Mouse (Mus musculus) mesoderm, embryonic 11.5 days (tissue): ENCODE results near the gene Pltp.
A peak's percentile ranks its signal among the peaks of the same experiment; 100 is the strongest.

Experiments used
- DNase-seq: peaks from one replicate; pipeline ENCODE4 v3.0.0-alpha.2; 2012; ENCODE audit warnings: low read depth, low spot score

Pltp gene

GRCm38 (mm10) chr2:164857101-164857821 is at the start of gene Pltp:
Gene Pltp, minus strand, starts transcription at chr2:164857711.
- DNase-seq, result peak; percentile 73

DNA sequence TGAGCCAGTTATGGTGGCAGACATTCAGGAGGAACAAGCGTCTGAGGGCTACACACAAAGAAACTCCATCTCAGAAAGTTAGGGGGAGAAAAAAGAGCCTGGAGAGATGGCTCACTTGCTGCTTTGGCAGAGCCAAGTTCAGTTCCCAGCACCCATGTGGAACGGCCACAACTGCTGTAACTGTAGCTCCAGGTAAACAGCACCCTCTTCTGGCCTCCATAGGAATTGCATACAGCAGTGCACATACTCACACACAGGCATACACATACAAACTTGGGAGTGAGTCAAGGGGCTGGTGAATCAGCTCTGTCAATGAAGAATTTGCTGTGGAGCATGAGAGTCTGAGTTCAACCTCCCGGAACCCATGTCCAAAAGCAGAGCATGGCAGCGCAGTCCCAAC is 48.6 kb upstream of the Pltp start:
- DNase-seq, result no peak

GRCm38 (mm10) chr2:164903496-164903895 is 46.0 kb upstream of the Pltp start:
- DNase-seq, result no peak

DNA sequence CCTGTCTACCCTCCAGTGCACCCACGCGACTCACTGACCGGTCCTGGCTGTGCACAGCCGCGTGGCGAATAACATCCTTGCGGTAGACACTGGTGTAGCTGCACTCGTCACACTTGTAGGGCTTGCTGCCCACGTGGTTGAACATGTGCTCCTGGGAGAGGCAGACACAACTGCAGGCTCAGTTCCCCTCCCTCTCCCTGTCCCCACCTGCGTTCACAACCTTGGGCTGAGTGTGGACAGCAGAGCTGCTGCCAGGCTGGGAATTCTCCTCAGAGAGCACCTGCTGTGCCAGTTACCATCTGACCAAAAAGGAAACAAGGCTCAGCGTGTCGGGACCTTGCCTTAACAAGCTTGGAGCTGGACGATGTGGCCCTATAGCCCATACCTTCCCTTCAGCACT is 43.9 kb upstream of the Pltp start:
- DNase-seq, result no peak

DNA sequence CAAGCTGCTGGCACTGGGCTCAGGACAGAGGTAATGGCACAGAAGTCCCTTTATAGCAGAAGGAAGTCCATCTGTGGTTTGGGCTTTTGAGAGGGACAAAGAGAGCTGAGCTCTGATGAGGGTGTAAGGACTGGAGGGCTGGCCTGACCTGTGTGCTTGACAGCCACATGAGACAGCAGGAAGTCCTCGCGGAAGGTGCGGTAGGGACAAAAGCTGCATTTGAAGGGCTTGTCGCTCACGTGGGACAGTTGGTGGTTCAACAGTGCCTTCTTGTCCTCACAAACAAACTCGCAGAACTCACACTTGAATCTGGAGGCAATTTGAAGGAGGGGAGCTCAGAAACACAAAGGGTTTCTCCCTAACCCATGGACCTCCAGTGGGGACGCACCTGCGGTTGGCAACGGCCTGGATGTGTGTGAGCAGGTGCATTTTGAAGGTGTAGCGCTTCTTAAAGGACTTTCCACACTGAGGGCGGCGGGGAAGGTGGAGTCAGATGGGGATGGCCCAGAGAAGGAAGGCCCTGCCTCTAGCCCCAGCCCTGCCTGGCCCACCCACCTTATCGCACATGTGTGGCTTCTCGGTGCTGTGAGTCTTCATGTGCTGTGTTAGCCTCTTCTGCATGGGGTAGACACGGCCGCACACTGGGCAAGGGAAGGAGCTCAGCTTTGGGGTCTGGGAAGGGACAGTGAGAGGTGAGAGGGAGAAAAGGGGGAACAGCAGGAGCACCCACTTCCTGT is 42.4 kb upstream of the Pltp start:
- no peak for DNase-seq

- DNase-seq, result no peak
These were observed 41.5 kb upstream of the Pltp start for GRCm38 (mm10) chr2:164899034-164899433.

GRCm38 (mm10) chr2:164898008-164898407 is 40.5 kb upstream of the Pltp start:
- no peak for DNase-seq

GRCm38 (mm10) chr2:164895885-164896284 is 38.4 kb upstream of the Pltp start:
- DNase-seq, result no peak

GRCm38 (mm10) chr2:164894644-164895043 is 37.1 kb upstream of the Pltp start:
- DNase-seq, result no peak

- DNase-seq, result no peak
These were observed 36.5 kb upstream of the Pltp start for GRCm38 (mm10) chr2:164894048-164894447.

DNA sequence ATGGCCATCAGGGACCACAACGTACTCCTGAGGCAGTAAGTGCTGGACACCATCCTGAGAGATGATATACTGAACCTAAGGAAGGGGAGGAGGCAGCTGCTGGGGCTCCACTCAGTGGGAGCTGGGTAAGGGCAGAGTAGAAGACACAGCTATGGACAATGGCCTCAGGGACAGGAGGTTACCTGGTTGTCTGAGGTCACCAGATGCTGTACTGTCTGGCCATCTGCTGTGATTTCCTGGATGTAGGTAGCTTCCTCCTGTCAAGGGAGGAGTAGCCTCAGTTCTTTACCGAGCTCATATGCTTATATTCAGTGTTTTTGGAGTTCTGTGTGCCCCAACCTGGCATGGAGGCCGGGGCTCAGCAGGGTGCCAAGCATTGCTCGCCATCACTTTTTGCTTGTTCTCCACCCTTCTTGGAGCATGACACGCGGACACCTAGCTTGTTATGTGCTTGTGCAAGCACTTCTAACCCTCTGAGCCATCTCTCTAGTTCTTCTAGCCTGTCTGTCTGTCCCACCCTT is 35.2 kb upstream of the Pltp start:
- DNase-seq, result no peak

DNA sequence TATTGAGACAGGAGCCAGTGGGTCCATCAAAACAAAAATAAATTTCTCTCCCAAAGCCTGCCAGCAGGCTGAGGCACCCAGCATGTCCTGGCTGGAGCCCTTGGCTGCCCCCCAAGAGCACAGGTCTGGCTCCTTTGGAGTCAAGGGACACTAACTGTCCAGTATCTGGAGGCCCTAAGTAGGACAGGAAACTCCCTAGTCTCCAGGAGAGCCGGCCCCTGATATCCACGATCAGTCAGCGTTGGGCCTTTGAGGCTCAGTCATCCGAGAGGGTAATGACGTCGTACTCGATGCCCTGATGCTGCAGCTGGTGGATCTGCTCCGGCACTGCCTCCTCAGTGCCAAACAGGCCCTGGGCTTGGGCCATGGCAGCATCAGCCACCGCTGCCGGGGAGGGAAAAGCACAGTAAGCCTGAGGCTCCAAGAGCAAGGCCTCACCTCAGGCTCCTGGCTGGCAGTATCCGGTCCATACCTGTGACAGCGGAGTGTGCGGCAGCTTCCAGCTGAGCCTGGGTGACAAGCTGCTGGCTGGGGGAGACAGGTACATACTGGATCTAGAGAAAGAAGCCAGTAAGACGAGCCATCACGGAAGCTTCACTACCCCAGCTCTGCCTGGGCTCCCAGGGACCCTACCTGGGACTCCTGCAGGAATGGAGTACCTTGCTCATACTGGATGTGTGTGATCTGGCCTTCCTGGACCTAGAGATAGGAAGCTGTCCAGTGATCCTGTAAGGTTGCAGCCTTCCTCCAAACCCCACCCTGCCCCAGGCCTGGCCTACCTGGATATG is 34.6 kb upstream of the Pltp start:
- DNase-seq, result no peak

- no peak for DNase-seq
These were observed 33.7 kb upstream of the Pltp start for GRCm38 (mm10) chr2:164891056-164891834.

DNA sequence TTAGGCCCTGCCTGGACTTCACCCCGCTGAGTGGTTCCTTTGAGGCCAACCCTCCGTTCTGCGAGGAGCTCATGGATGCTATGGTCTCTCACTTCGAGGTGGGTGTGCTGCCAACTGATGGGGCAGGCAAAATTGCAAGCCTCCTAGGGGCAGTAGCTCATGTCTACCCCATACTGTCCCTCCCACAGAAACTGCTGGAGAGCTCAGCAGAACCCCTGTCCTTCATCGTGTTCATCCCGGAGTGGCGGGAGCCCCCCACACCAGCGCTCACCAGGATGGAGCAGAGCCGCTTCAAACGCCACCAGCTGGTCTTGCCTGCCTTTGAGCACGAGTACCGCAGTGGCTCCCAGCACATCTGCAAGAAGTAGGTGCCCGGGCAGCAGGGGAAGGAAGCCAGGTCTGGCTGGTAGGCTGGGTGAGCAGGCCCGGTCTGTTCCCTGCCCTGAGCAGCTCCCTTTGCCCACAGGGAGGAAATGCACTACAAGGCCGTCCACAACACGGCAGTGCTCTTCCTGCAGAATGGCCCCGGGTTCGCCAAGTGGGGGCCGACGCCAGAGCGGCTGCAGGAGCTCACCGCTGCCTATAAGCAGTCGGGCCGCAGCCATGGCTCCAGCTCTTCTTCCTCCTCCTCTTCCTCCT is 33.0 kb upstream of the Pltp start:
- no peak for DNase-seq

DNA sequence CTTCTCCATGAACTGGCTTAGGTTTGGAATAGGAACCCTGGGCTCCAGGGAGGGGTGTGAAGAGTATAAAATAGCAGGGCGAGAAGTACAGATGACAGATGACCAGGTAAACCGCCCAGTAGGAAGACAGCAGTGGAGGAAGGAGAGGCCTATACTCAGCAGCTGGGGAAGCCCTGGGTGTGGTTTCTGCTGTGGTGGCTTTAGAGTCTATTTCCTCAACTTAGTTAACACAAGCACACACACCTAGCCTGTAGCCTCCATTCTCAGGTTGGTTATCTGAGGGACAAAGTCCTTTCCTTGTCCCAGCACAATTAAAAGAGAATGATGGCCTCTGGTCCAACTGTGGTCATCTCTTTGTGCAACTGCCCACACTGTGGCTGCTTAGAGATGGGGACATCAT is 32.4 kb upstream of the Pltp start:
- no peak for DNase-seq

- DNase-seq, result no peak
These were observed 31.5 kb upstream of the Pltp start for GRCm38 (mm10) chr2:164888996-164889395.

- DNase-seq, result no peak
These were observed 29.1 kb upstream of the Pltp start for GRCm38 (mm10) chr2:164886617-164887016.

DNA sequence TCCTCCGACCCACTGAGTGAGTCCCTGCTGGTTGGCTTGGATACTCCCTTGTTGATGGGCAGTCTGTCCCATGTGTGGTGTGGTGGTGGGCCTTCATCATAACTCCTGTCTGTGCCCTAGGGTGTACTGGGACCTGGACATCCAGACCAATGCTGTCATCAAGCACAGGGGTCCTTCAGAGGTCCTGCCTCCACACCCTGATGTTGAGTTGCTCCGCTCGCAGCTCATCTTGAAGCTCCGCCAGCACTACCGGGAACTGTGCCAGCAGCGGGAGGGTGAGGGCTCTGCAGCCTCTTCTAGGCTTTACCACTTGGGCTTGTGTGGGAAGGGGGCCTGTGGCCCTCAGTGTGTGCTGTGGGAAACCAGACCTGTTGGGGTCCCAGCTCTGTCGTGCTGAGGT is 28.3 kb upstream of the Pltp start:
- no peak for DNase-seq

- peak; percentile 50 for DNase-seq
These were observed 25.1 kb upstream of the Pltp start for GRCm38 (mm10) chr2:164882619-164883018.

DNA sequence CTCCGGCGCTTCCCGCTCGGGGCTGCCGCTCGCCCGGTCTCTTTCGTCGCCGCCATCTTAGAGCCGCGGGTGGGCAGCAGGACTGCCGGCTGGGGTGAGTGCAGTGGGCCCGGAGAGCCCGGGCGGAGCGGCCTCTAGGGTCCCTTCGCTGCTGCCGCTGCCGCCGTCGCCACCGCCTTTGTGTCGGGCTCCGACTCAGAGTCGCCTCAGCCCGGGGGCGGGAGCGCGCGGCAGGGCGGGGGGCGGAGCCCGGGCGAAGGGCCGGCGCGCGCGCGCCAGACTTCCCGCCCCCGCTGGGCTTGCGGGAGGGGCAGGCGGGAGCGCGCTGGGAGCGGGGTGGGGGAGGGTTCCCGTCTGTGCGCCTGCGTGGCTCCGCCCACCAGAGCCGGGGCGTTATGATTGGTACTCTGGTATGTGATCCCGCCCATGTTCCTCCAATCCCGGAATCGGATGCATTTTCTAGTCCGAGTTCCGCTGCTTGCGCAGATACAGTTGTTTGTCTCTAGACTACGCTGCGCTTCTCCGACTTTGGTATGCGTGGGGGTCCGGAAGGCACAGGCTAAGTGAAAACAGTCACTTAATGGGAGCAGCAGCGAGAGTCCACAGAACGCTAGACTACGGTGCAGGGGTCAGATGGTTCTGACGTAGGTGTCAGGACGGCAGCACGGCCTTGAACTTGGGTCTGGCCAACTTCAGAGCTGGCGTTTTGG is 22.2 kb upstream of the Pltp start:
- DNase-seq, result peak; percentile 98
